Mouse (Mus musculus): ENCODE results near the gene BC049762.

The BC049762 gene

GRCm38 (mm10) chr11:51262342-51263285 lies at the start of gene BC049762:
BC049762 (minus strand) TSS chr11:51263046.
- in situ Hi-C loops (cut with MboI, MseI): loop anchor here (10.0 kb wide), 1 partner anchor 348 kb away; the partner anchor contains the start of gene Zfp2

DNA sequence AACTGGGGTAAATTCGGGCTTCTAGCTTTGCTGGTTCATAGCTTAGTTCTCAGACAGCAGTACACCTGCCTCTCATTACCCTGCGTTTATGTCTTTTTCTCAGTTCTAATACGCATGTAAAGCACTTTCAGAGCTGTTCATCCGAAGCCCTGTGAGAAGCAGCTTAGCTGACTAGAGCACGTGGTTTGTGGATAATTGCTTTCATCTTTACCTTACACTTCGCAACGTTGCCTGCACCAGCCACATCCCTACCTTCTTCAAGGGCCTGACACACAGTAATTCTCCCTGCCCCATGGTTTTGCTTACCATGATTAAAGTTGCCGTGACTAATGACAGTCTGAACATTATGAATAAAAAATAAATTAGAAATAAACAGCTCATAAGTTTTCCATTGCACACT lies 49.0 kb upstream of the BC049762 start:
- in situ Hi-C loops (cut with MboI, MseI): no loop called here

- in situ Hi-C loops (cut with MboI, MseI): no loop called here
Observed at GRCm38 (mm10) chr11:51308306-51308705, 45.5 kb upstream of the BC049762 start.

GRCm38 (mm10) chr11:51303981-51304553 lies 41.2 kb upstream of the BC049762 start:
- in situ Hi-C loops (cut with MboI, MseI): loop anchor here (5.0 kb wide), 1 partner anchor 243 kb away; no protein-coding TSS in a partner anchor

GRCm38 (mm10) chr11:51302396-51302795 lies 39.5 kb upstream of the BC049762 start:
- in situ Hi-C loops (cut with MboI, MseI): loop anchor here (5.0 kb wide), 1 partner anchor 245 kb away; no protein-coding TSS in a partner anchor

- in situ Hi-C loops (cut with MboI, MseI): no loop called here
Observed at GRCm38 (mm10) chr11:51298691-51299090, 35.8 kb upstream of the BC049762 start.

DNA sequence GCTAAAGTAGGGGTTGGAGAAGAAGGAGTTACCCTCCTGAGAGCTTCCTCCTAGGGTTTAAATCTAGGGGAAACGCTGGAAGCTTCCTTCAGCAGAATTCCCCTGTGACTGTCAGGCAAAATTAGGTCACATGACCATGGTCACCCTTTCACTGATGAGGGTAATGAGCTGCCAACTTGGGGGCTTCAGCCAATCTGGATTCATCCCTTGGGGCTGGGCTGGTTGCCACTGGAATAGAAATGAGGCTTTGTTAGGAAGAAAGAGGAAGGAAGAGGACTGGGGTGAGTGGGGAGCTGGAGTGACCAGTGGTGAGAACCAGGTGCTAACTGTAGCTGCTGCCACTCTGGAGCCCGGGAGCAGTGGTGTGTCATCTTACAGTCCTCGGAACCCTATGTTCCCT lies 32.9 kb upstream of the BC049762 start:
- in situ Hi-C loops (cut with MboI, MseI): no loop called here

DNA sequence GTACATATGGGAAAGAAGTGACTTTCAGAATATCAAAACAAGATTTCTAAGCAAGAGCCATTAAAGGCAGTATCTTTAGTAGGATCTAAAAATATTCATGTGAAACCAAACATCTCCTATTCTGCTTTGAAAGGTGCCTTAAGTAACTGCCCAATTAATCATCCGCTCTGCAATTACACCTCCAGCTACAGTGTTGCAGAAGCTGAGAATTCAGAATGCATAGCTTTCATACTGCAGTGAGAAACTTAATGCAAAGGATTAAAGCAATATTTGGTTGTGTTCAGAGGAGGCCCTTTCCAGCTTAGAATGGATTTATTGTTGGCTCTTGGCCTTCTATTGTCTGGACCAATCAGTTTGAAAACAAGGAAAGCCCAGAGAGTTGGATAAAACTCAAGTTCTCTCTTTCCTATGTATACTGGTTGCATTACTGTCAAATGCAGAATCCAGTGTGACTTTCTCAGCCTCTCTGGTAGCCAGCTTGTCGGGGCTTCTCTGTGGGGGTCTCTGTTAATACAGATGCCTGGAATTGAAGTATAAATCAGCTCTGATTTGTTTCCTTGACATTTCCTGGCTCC lies 31.2 kb upstream of the BC049762 start:
- in situ Hi-C loops (cut with MboI, MseI): no loop called here

GRCm38 (mm10) chr11:51290066-51290955 lies 27.5 kb upstream of the BC049762 start:
- in situ Hi-C loops (cut with MboI, MseI): no loop called here

DNA sequence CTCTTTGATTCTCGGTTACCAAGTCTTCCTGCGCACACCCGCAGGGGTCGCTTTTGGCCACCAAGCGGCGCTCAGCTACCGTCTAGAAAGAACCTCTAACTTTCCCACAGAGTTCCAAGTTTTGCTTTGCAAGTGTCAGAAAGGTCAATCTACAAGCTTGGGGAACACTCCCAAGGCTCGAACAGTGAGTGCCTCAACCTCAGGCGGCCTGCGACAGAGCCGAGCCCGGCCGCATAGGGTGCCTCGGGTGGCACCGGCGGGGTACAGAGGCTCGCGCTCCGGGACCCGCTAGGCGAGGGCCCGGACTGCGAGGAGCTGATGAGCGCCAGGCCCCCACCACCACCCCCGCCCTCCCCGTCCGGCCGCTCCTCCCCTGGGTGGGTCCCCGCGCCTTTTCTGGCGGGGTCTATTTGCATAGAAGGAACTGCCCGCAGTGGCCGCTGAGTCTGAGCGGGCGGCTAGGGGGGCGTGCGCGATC lies 26.8 kb upstream of the BC049762 start, which contains the start of gene Col23a1:
Gene Col23a1 (plus strand): TSS at position 357 of the 478 bp plus-strand sequence.
- in situ Hi-C loops (cut with MboI, MseI): no loop called here

- in situ Hi-C loops (cut with MboI, MseI): no loop called here
Observed at GRCm38 (mm10) chr11:51274418-51274817, 11.6 kb upstream of the BC049762 start.

GRCm38 (mm10) chr11:51265326-51265725 lies 2.5 kb upstream of the BC049762 start:
- in situ Hi-C loops (cut with MboI, MseI): loop anchor here (10.0 kb wide), 1 partner anchor 351 kb away; the partner anchor contains the start of gene Zfp2

DNA sequence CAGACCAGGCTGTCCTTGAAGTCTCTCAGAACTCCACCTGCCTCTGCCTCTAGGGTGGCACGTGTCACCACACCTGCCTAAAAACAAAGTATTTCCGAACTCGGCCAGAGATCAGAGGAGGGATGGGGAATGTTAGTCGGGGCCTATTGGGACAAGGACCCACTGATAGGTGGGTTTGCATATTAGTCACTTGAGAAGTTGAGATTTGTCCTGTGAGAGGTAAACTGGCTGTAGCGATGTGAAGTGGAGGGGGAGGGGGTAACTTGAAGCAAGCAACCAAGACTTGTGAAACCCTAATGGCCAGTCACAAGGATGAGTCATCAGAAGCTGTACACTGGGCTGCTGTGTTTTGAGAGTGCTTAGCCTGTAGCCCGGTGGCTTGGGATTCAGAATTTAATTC lies 1.5 kb upstream of the BC049762 start:
- in situ Hi-C loops (cut with MboI, MseI): loop anchor here (10.0 kb wide), 1 partner anchor 350 kb away; the partner anchor contains the start of gene Zfp2

DNA sequence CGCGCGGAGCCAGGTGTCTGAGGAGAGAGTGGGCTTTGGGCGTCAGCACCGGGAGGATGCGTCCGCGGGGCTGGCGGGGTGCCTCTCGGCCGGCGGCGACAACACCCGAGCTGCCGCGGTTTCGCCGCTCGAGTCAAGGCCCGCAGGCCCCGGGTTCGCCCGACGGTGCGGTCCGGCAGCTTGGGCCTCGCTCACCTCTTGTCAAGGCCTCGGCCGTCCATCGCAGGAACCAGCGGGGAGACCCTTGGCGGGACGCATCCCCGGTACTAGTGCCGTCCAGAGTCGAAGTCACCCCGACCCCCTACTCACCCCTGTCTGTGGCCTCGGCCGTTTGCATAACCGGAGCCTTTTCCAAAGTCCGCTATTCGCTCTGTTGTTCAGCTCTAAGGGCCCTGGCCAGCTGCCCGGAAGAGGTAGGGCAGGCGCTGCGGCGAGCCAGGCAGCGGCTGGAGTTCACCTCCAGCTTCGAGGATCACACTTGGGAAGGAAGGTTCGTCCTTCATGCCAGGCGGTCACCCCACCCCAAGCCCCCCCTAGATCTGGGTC lies 513 bp upstream of the BC049762 start:
- in situ Hi-C loops (cut with MboI, MseI): loop anchor here (10.0 kb wide), 1 partner anchor 349 kb away; the partner anchor contains the start of gene Zfp2

DNA sequence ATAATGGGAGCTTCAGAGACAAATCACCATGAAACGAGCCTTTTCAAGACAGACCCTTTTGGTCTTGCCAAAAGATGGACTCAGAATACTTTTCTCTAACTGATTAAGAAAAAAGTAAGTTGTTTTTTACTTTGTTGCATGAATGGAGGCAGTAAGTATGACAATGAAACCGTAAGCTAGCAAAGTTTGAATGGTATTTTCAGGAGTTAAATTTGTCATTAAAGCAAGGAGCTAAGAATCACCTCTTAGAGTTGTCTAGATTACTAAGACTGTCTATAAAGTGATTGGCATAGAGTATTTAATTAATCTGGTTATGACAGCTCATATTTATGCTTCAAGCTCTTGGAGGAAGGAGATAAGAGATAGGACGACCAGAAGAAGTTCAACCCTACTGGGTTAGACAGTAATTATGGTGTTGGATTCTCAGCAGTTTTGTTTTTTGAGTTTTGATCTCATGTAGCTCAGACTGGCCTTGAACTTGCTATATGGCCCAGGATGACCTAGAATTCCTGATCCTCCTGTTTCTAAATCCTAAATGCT lies 1.1 kb downstream of the BC049762 start, which contains the start of gene Clk4:
Gene Clk4 (plus strand): TSS at position 51 of the 540 bp plus-strand sequence.
- in situ Hi-C loops (cut with MboI, MseI): loop anchor here (10.0 kb wide), 1 partner anchor 347 kb away; the partner anchor contains the start of gene Zfp2

DNA sequence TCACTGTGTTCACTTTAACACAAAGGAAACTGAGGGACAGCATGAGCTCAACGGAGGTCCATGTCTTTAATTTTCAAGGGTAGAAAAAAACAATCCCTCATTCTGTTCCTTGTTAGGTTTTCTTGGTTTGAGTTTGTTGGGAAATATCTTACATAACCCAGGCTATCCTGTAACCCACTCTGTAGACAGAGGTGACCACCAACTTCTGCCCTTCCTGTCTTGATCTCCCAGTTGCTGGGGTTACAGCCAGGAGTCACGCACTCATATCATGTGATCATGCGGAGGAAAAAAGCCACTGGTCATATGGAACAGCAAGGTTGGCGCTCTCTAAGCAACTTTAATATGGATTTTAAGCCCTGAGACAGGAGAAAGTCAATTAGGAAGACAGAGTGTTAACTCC lies 5.8 kb downstream of the BC049762 start:
- in situ Hi-C loops (cut with MboI, MseI): no loop called here

DNA sequence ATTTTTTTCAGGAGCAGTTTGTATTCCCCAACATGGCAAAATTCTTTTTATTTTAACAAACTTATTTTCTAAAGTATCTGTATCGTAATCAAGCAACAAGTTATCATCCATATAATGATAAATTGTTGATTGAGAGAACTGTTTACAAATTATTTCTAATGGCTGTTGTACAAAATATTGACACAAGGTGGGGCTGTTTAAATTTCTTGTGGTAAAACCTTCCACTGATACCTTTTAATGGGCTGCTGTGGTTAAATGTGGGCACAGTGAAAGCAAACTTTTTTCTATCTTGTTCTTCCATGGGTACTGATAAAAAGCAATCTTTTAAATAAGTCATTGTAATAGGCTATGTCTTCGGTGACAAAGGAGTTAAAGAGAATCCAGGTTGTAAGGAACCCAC lies 19.9 kb downstream of the BC049762 start:
- in situ Hi-C loops (cut with MboI, MseI): no loop called here

DNA sequence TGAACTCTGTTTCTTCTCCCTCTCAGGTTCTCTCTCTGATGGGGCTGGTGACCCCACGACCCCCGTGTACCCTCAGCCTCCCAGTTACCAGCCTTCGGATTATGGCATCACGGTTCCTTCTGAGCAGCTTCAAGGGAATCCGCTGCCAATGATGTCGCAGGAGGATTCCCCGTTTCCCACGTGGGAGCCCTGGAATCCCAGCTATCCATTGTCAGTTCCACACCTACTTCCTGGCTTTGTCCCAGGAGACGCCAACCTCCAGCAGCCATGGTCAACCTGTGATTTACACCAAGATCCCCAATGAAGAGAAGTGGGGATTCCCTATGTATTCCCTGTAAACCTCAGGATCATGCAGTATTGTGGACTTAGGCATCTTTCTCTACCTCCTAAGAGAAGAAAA lies 28.2 kb downstream of the BC049762 start:
- in situ Hi-C loops (cut with MboI, MseI): no loop called here

DNA sequence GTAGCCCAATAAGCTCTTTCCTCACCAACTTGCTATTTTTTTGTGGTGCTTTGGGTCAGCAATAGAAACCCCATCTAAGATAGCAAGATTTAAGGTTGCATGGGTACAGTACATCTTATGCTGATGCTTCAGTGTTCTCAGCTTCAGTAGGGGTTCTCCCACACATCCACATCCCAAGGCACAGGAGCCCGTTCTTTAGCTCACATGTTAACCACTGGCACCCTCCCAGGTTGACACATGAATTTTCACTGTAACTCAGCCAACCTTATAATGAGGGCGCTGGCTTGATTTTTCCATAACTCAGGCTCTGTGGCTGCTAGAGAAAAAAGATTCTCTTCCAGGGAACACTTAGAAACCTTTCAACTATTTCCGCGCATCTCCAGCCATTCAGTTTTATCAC lies 35.7 kb downstream of the BC049762 start:
- in situ Hi-C loops (cut with MboI, MseI): no loop called here

DNA sequence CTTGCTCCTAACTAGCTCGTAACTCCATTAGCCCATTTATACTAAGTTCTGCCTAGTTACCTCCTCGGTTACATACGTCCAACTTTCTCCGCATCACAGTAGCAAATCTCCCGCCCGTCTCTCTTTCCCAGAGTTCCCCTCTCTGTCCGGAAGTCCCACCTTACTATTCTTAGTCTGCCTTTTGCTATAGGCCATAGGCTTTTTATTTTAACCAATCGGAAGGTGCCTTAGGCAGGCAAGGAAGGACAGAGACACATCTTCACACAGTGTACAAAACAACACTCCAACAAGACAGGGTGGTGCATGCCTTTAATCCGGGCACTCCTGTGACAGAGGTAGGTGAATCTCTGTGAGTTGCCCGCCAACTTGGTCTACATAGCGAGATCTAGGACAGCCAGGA lies 42.5 kb downstream of the BC049762 start, which contains the start of gene Gm12569:
Gene Gm12569 (plus strand): TSS at position 166 of the 400 bp plus-strand sequence.
- in situ Hi-C loops (cut with MboI, MseI): no loop called here
